Comparison of ENCODE assay signal across 10 mouse cellular contexts in genomic region chr19:47488250-47488649, GRCm38 (mm10). TPM values are rescaled to one million over a fixed set of nuclear protein-coding genes. Genes with fewer than 3 reads are reported as not detected.
DNase-seq lines count a peak whose midpoint lies in the region; ATAC-seq and TF ChIP-seq lines count a peak whose summit lies in the region.
"Had no signal": no experiment of that assay in that cellular context is flagged by ENCODE, and none has a peak within 500 bp of the region (broad histone marks: within the 10 kb centered on the region; RNA-seq: fewer than 3 reads in every experiment).

No protein-coding gene starts in this region.

- no peaks in the 10 kb centered on the region for H3K27me3 ChIP-seq in midbrain, postnatal 0 days (ENCODE audit: insufficient read depth, low read length)
- no peaks in the 10 kb centered on the region for H3K27me3 ChIP-seq in midbrain, embryonic 14.5 days (ENCODE audit: control insufficient read depth, insufficient read depth, low read length)
- no peaks in the 10 kb centered on the region for H3K27me3 ChIP-seq in forebrain, embryonic 13.5 days
- H3K27me3 ChIP-seq: Patski had no signal

- peaks cover 12% of the 10 kb centered on the region; the same call in 1 of the 2 replicates for H3K4me1 ChIP-seq in midbrain, postnatal 0 days (ENCODE audit: insufficient read depth, low read length)
- H3K4me1 ChIP-seq in midbrain, embryonic 14.5 days (ENCODE audit: control insufficient read depth, insufficient read depth, low read length): peaks cover 11% of the 10 kb centered on the region
- peaks cover 24% of the 10 kb centered on the region for H3K4me1 ChIP-seq in forebrain, embryonic 13.5 days

- DNase-seq in heart, adult 11 months: peak; percentile 89
- no peak for DNase-seq in heart, adult 9 months (ENCODE audit: low spot score in 2 of 2)
- DNase-seq in midbrain, postnatal 0 days (ENCODE audit: low spot score): no peak
- no peak for DNase-seq in midbrain, embryonic 14.5 days
- DNase-seq in T-cell, adult 2 months (ENCODE audit: low spot score): peak; percentile 14
- DNase-seq in naive thymus-derived CD4-positive, alpha-beta T cell, adult 2 months (ENCODE audit: low read depth): peak; percentile 66
- no peak for DNase-seq in gastrocnemius, adult 18-20 months (ENCODE audit: low spot score)
- DNase-seq: cerebellum, postnatal 36 days had no signal

- no peaks in the 10 kb centered on the region for H3K9me3 ChIP-seq in midbrain, postnatal 0 days (ENCODE audit: low read length)
- no peaks in the 10 kb centered on the region for H3K9me3 ChIP-seq in midbrain, embryonic 14.5 days (ENCODE audit: control insufficient read depth, low read length)
- 0 out of 2 replicates have a peak, but pooled peaks cover 2% of the 10 kb centered on the region for H3K9me3 ChIP-seq in forebrain, embryonic 13.5 days (replicated peaks)

- 39% methylated on average over 4 of the region's 4 CpGs for WGBS in midbrain, postnatal 0 days
- WGBS in midbrain, embryonic 14.5 days: 49% methylated on average over 4 of the region's 4 CpGs
- 34% methylated on average over 4 of the region's 4 CpGs for WGBS in forebrain, embryonic 13.5 days

- no peaks in the 10 kb centered on the region for H3K36me3 ChIP-seq in midbrain, postnatal 0 days (ENCODE audit: insufficient read depth, low read length)
- H3K36me3 ChIP-seq in midbrain, embryonic 14.5 days (ENCODE audit: control insufficient read depth, insufficient read depth, low read length): no peaks in the 10 kb centered on the region
- H3K36me3 ChIP-seq in forebrain, embryonic 13.5 days (ENCODE audit: poor library complexity, severe bottlenecking): no peaks in the 10 kb centered on the region

- TF ChIP-seq CTCF in midbrain, postnatal 0 days (IDR thresholded peaks at IDR 0.05): peak; percentile 42

- H3K4me3 ChIP-seq in midbrain, postnatal 0 days (ENCODE audit: low read depth, low read length): no peak overlapping the region
- H3K4me3 ChIP-seq in midbrain, embryonic 14.5 days (replicated peaks; ENCODE audit: low read depth, low read length): no peak overlapping the region
- no peak overlapping the region for H3K4me3 ChIP-seq in forebrain, embryonic 13.5 days

- H3K9ac ChIP-seq in midbrain, postnatal 0 days (replicated peaks; ENCODE audit: low read length, poor library complexity, severe bottlenecking): no peak overlapping the region
- no peak overlapping the region for H3K9ac ChIP-seq in midbrain, embryonic 14.5 days (replicated peaks; ENCODE audit: low read length)
- H3K9ac ChIP-seq in forebrain, embryonic 13.5 days: no peak overlapping the region

- H3K4me2 ChIP-seq in midbrain, postnatal 0 days (ENCODE audit: low read depth, low read length, poor library complexity, severe bottlenecking): no peak overlapping the region
- no peak overlapping the region for H3K4me2 ChIP-seq in midbrain, embryonic 14.5 days (ENCODE audit: low read length)
- no peak overlapping the region for H3K4me2 ChIP-seq in forebrain, embryonic 13.5 days

- ATAC-seq in midbrain, postnatal 0 days (ENCODE audit: low FRiP score): no peak
- no peak for ATAC-seq in midbrain, embryonic 14.5 days (ENCODE audit: low FRiP score, low TSS enrichment)
- ATAC-seq in forebrain, embryonic 13.5 days: no peak
- ATAC-seq: Patski had no signal

- H3K27ac ChIP-seq in midbrain, postnatal 0 days (ENCODE audit: low read depth, low read length): no peak overlapping the region
- H3K27ac ChIP-seq in midbrain, embryonic 14.5 days (replicated peaks; ENCODE audit: low read depth, low read length): no peak overlapping the region
- no peak overlapping the region for H3K27ac ChIP-seq in forebrain, embryonic 13.5 days

RNA-seq across cellular contexts. Expression of gene Sh3pxd2a, which starts 24.0 kb away (rescaled TPM):
- 21.0 and 27.4 TPM in 2 replicates for total RNA-seq in midbrain, postnatal 0 days (2014; rRNA removed)
- 1.2 and 1.5 TPM in 2 replicates for polyA plus RNA-seq in midbrain, postnatal 0 days (2015; fragmentation: Nextera tagmentation; extraction: Ambion mirVana)
- 2.0 and 2.4 TPM in 2 replicates for polyA plus RNA-seq in midbrain, embryonic 14.5 days (2014; fragmentation: Nextera tagmentation; extraction: Ambion mirVana)
- 10 to 100 TPM; 32.8 to 42.6 TPM for total RNA-seq in gastrocnemius, adult 18-20 months (2021)
- 3.0 and 3.6 TPM in 2 replicates for polyA plus RNA-seq in forebrain, embryonic 13.5 days (2015; fragmentation: Nextera tagmentation; extraction: Ambion mirVana)

RNA-seq across cellular contexts. Expression of gene Stn1, which starts 49.1 kb away (rescaled TPM):
- total RNA-seq in midbrain, postnatal 0 days (2014; rRNA removed): 16.3 and 28.1 TPM in 2 replicates
- polyA plus RNA-seq in midbrain, postnatal 0 days (2015; fragmentation: Nextera tagmentation; extraction: Ambion mirVana): 19.5 and 22.2 TPM in 2 replicates
- 25.0 and 30.4 TPM in 2 replicates for polyA plus RNA-seq in midbrain, embryonic 14.5 days (2014; fragmentation: Nextera tagmentation; extraction: Ambion mirVana)
- total RNA-seq in gastrocnemius, adult 18-20 months (2021): 1 to 10 TPM; 4.2 to 4.9 TPM
- 39.0 and 42.2 TPM in 2 replicates for polyA plus RNA-seq in forebrain, embryonic 13.5 days (2015; fragmentation: Nextera tagmentation; extraction: Ambion mirVana)

Comparison
In these comparisons a context has a peak if more than half of its experiments do, and no peak if none do; other contexts are left out.
1. DNase-seq: peak in heart, adult 11 months (single experiment), T-cell, adult 2 months (single experiment) and naive thymus-derived CD4-positive, alpha-beta T cell, adult 2 months (single experiment); none in heart, adult 9 months (0 of 2), midbrain, postnatal 0 days (single experiment), midbrain, embryonic 14.5 days (single experiment) and gastrocnemius, adult 18-20 months (single experiment).